Mouse (Mus musculus) E14TG2a.4 (cell line): ENCODE measurements around the gene Pbxip1.

Source experiments
- CTCF ChIP-seq: conservative IDR thresholded peaks from 2 replicates; pipeline ENCODE4 v1.5.1; 2014; ENCODE audit warnings: low read length
- NANOG ChIP-seq: IDR thresholded peaks from 2 replicates; pipeline ENCODE4 v1.6.1; 2014; ENCODE audit warnings: borderline replicate concordance, low read length, mixed read lengths
- POU5F1 ChIP-seq: IDR thresholded peaks from 2 replicates; pipeline ENCODE4 v1.6.1; 2014; ENCODE audit warnings: low read length, borderline replicate concordance

GRCm38 (mm10) chr3:89391663-89392511, 44.6 kb upstream of the Pbxip1 start:
- TF ChIP-seq CTCF (no peak), POU5F1 (no peak), NANOG (no peak)
